Mouse (Mus musculus): ENCODE data around the gene Jdp2. TPM values are rescaled to one million over a fixed set of nuclear protein-coding genes. Genes with fewer than 3 reads are reported as not detected.
"Not testable (repeated sequence)": the region's sequence is repeated elsewhere in the genome, so short reads cannot be mapped to it uniquely, and the experiment has no call there.

Gene Jdp2
- total RNA-seq, 4 experiments from 2014 or later, result 49.9 to 67.7 (median 55.7) TPM

- DNase-seq (ENCODE audit: low spot score in 2 of 2), result no peak
Measured at GRCm38 (mm10) chr12:85632321-85632720, 33.5 kb downstream of the Jdp2 start.

GRCm38 (mm10) chr12:85637932-85638331 lies 39.1 kb downstream of the Jdp2 start:
- DNase-seq (ENCODE audit: low spot score in 2 of 2), result no peak

- no peak for DNase-seq (ENCODE audit: low spot score in 2 of 2)
Measured at GRCm38 (mm10) chr12:85638541-85639325, 39.9 kb downstream of the Jdp2 start.

- DNase-seq (ENCODE audit: low spot score in 2 of 2), result no peak
Measured at GRCm38 (mm10) chr12:85639326-85640008, 40.6 kb downstream of the Jdp2 start.

GRCm38 (mm10) chr12:85640852-85641563 lies 42.2 kb downstream of the Jdp2 start:
- no peak for DNase-seq (ENCODE audit: low spot score in 2 of 2)

- DNase-seq (ENCODE audit: low spot score in 2 of 2), result no peak
Measured at GRCm38 (mm10) chr12:85641564-85641931, 42.7 kb downstream of the Jdp2 start.

- no peak for DNase-seq (ENCODE audit: low spot score in 2 of 2)
Measured at GRCm38 (mm10) chr12:85643735-85644134, 44.9 kb downstream of the Jdp2 start.

- no peak for DNase-seq (ENCODE audit: low spot score in 2 of 2)
Measured at GRCm38 (mm10) chr12:85645664-85646063, 46.8 kb downstream of the Jdp2 start.

- DNase-seq (ENCODE audit: low spot score in 2 of 2), result no peak
Measured at GRCm38 (mm10) chr12:85647346-85647745, 48.5 kb downstream of the Jdp2 start.

GRCm38 (mm10) chr12:85647955-85648354 lies 49.1 kb downstream of the Jdp2 start:
- DNase-seq (ENCODE audit: low spot score in 2 of 2), result no peak

- no peak for DNase-seq (ENCODE audit: low spot score in 2 of 2)
Measured at GRCm38 (mm10) chr12:85659319-85659718, 60.5 kb downstream of the Jdp2 start.

- DNase-seq (ENCODE audit: low spot score in 2 of 2), result no peak
Measured at GRCm38 (mm10) chr12:85660855-85661254, 62.0 kb downstream of the Jdp2 start.

GRCm38 (mm10) chr12:85662232-85662631 lies 63.4 kb downstream of the Jdp2 start:
- DNase-seq (ENCODE audit: low spot score in 2 of 2), result not testable (repeated sequence)

- peak in 1 of 2 experiments; percentile 49 for DNase-seq (ENCODE audit: low spot score in 2 of 2)
Measured at GRCm38 (mm10) chr12:85662896-85663295, 64.1 kb downstream of the Jdp2 start.

GRCm38 (mm10) chr12:85666112-85666511 lies 67.3 kb downstream of the Jdp2 start:
- no peak for DNase-seq (ENCODE audit: low spot score in 2 of 2)

GRCm38 (mm10) chr12:85667071-85667470 lies 68.2 kb downstream of the Jdp2 start:
- DNase-seq (ENCODE audit: low spot score in 2 of 2), result no peak

- DNase-seq (ENCODE audit: low spot score in 2 of 2), result no peak
Measured at GRCm38 (mm10) chr12:85668696-85669095, 69.9 kb downstream of the Jdp2 start.

- no peak for DNase-seq (ENCODE audit: low spot score in 2 of 2)
Measured at GRCm38 (mm10) chr12:85670080-85670479, 71.3 kb downstream of the Jdp2 start.

- DNase-seq (ENCODE audit: low spot score in 2 of 2), result no peak
Measured at GRCm38 (mm10) chr12:85673914-85674313, 75.1 kb downstream of the Jdp2 start.

- DNase-seq (ENCODE audit: low spot score in 2 of 2), result no peak
Measured at GRCm38 (mm10) chr12:85679117-85679516, 80.3 kb downstream of the Jdp2 start.

- DNase-seq (ENCODE audit: low spot score in 2 of 2), result no peak
Measured at GRCm38 (mm10) chr12:85679808-85680207, 81.0 kb downstream of the Jdp2 start.

GRCm38 (mm10) chr12:85682328-85682727 lies 83.5 kb downstream of the Jdp2 start:
- no peak for DNase-seq (ENCODE audit: low spot score in 2 of 2)

Data from left cerebral cortex, adult 8-10 months (tissue).